Mouse (Mus musculus) embryonic facial prominence, embryonic 15.5 days (tissue): ENCODE data around the gene Cap2. TPM values are rescaled to one million over a fixed set of nuclear protein-coding genes. Genes with fewer than 3 reads are reported as not detected.

Experiments
- ATAC-seq: fragments of 200-750 bp; cut with Nextera tagmentation; 2 replicates; pipeline ENCODE4 v1.8.0; 2017; ENCODE audit warnings: low read depth, moderate TSS enrichment; ENCODE audit not compliant: insufficient number of reproducible peaks, low FRiP score, low TSS enrichment
- H3K27ac ChIP-seq: fragments of 300-500 bp; sonication (generic); replicated peaks from 2 replicates; pipeline ENCODE4 v1.5.1; 2015; ENCODE audit warnings: mild to moderate bottlenecking, inconsistent platforms
- H3K27me3 ChIP-seq: fragments of 300-500 bp; sonication (generic); 2 replicates; pipeline ENCODE4 v1.6.1; 2015; ENCODE audit warnings: inconsistent platforms
- H3K36me3 ChIP-seq: fragments of 300-500 bp; sonication (generic); 2 replicates; pipeline ENCODE4 v1.6.1; 2015; ENCODE audit warnings: mild to moderate bottlenecking, inconsistent platforms
- H3K4me1 ChIP-seq: fragments of 300-500 bp; sonication (generic); 2 replicates; pipeline ENCODE4 v1.6.1; 2015; ENCODE audit warnings: inconsistent platforms
- H3K4me2 ChIP-seq: fragments of 300-500 bp; sonication (generic); replicated peaks from 2 replicates; pipeline ENCODE4 v1.6.1; 2015; ENCODE audit warnings: mild to moderate bottlenecking, inconsistent platforms
- H3K4me3 ChIP-seq: fragments of 300-500 bp; sonication (generic); replicated peaks from 2 replicates; pipeline ENCODE4 v1.5.1; 2015; ENCODE audit warnings: mild to moderate bottlenecking, inconsistent platforms
- H3K9ac ChIP-seq: fragments of 300-500 bp; sonication (generic); 2 replicates; pipeline ENCODE4 v1.6.1; 2015; ENCODE audit warnings: inconsistent platforms
- H3K9me3 ChIP-seq: fragments of 300-500 bp; sonication (generic); replicated peaks from 2 replicates; pipeline ENCODE4 v1.6.1; 2016; ENCODE audit warnings: inconsistent platforms
- WGBS: fragments of 180-500 bp; shearing (Covaris S2); methylation state at CpG from one replicate; pipeline ENCODE4 v1.1.7; 2015; 5-methylcytosine and 5-hydroxymethylcytosine counted together
- polyA plus RNA-seq: library from polyadenylated mRNA; unstranded; fragments of >200 nt; fragmentation: Nextera tagmentation; extraction: Ambion mirVana; gene quantifications from 2 replicates; pipeline ENCODE4 v1.2.1, GENCODE M21; 2015

Cap2 gene
- polyA plus RNA-seq, 1 experiment from 2014 or later: 20.1 TPM

DNA sequence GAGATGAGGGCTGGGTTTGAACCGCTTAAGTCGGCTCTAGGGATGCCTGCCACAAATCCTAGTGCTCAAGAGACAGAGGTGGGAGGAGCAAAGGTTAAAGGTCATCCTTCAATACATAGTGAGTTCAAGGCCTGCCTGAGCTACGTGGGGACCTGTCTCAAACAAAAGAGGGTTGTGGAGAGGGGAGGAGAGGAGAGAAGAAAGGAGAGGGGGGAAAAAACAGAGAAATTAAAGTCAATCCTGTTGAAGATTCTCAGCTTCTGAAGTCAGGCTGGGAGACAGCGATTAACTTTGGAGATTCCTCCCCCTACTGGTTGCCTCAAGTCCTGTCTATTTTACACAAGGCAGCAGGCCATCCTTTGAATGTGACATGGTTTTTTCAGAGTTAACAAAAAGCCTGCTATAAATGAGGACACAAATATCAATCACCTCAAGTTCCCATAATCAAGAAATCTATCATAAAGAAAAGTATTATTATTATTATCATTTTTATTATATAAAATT is 161.9 kb downstream of the Cap2 start:
- H3K4me2 ChIP-seq: no peak overlapping the region
- H3K9ac ChIP-seq: no peak overlapping the region
- no peaks in the 10 kb centered on the region for H3K4me1 ChIP-seq
- no peak overlapping the region for H3K27ac ChIP-seq
- WGBS: 29% methylated on average over 4 of the region's 4 CpGs
- H3K27me3 ChIP-seq: no peaks in the 10 kb centered on the region; the same call in 1 of the 2 replicates
- H3K9me3 ChIP-seq: no peaks in the 10 kb centered on the region
- no peak for ATAC-seq
- no peaks in the 10 kb centered on the region for H3K36me3 ChIP-seq
- no peak overlapping the region for H3K4me3 ChIP-seq

DNA sequence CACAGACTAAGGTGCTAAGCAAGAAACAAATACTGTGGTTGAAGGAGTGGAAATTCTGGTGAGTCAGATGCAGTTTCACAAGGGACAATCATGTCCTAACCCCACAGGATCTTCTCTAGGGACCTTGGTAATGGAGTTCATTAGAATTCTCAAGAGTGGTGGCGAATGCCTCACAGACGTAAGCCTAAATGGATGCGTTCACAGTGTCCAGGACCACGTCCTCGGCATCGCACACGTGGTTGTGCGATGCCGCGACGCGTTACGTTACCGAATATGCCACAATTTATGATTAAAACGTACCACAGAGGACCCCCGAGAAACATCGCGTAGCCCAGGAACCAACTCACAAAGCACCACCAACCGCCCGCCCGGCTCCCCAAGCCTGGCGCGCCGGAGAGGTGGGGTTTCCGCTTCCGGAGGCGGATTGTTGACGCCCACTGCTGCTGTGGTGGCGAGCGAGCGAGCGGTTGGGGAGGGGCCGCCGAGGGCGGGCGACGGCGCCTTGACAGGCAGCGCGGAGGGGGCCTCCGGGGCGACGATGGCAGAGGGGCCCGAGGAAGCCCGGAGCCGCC is 167.5 kb downstream of the Cap2 start, which contains the start of gene Fam8a1:
Gene Fam8a1 (plus strand): TSS at position 475 of the 572 bp plus-strand sequence.
- H3K27ac ChIP-seq: peak within 1 kb of the TSS; percentile 65
- H3K27me3 ChIP-seq: no peaks in the 10 kb centered on the region; the same call in 1 of the 2 replicates
- peak within 1 kb of the TSS; percentile 73 for H3K9ac ChIP-seq
- H3K9me3 ChIP-seq: no peaks in the 10 kb centered on the region
- H3K4me3 ChIP-seq: peak within 1 kb of the TSS; percentile 60
- peak within 1 kb of the TSS; percentile 81 for H3K4me2 ChIP-seq
- ATAC-seq: peak; percentile 96
- H3K4me1 ChIP-seq: peaks cover 13% of the 10 kb centered on the region
- WGBS: 1% methylated on average over 36 of the region's 46 CpGs
- peaks cover 24% of the 10 kb centered on the region for H3K36me3 ChIP-seq

DNA sequence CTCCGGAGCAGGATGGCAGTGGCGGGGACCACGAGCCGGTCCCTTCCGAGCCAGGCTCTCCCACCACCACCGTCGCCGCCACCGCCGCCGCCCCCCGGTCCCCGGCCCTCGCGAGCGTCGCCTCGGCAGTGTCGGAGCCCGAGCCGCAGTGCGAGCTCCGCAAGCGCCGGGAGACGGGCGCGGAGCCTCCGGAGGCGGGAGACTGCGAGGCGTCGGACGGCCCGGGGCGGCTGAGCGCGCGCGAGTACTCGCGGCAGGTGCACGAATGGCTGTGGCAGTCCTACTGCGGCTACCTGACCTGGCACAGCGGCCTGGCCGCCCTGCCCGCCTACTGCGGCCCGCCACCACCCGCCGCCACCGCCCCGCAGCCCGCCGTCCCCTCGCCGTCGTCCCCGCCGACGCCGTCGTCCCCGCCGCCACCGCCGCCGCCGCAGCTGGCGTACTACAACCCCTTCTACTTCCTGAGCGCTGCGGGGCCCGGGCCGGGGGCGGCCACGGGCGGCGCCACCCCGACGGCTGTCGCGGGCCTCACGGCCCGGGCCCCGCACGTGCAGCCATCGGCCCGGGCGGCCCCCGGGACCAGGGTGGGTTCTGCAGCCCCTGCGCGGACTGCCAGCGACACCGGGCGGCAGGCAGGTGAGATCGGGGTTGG is 168.1 kb downstream of the Cap2 start:
- Histone ChIP-seq H3K9ac (peak overlapping the region; percentile 73), H3K27me3 (no peaks in the 10 kb centered on the region), H3K9me3 (no peaks in the 10 kb centered on the region), H3K4me1 (peaks cover 13% of the 10 kb centered on the region), H3K4me2 (peak overlapping the region; percentile 81), H3K4me3 (peak overlapping the region; percentile 60), H3K27ac (peak overlapping the region; percentile 41), H3K36me3 (peaks cover 26% of the 10 kb centered on the region)
- ATAC-seq: peak; percentile 71
- WGBS: under 1% methylated on average over 79 of the region's 96 CpGs

GRCm38 (mm10) chr13:46670514-46670913 is 168.9 kb downstream of the Cap2 start:
- H3K27ac ChIP-seq: no peak overlapping the region
- ATAC-seq: no peak
- H3K27me3 ChIP-seq: no peaks in the 10 kb centered on the region
- peak overlapping the region; percentile 60 for H3K4me3 ChIP-seq
- WGBS: 66% methylated on average over 9 of the region's 9 CpGs
- H3K4me1 ChIP-seq: peaks cover 13% of the 10 kb centered on the region
- peak overlapping the region; percentile 81 for H3K4me2 ChIP-seq
- H3K9me3 ChIP-seq: no peaks in the 10 kb centered on the region
- H3K9ac ChIP-seq: peak overlapping the region; percentile 73
- H3K36me3 ChIP-seq: peaks cover 29% of the 10 kb centered on the region

GRCm38 (mm10) chr13:46674601-46675000 is 173.0 kb downstream of the Cap2 start:
- Histone ChIP-seq H3K36me3 (peaks cover 44% of the 10 kb centered on the region), H3K4me3 (no peak overlapping the region), H3K27me3 (no peaks in the 10 kb centered on the region), H3K9ac (no peak overlapping the region), H3K9me3 (no peaks in the 10 kb centered on the region), H3K4me1 (peaks cover 10% of the 10 kb centered on the region), H3K27ac (no peak overlapping the region), H3K4me2 (no peak overlapping the region)
- ATAC-seq: no peak
- WGBS: 83% methylated on average over 2 of the region's 2 CpGs

DNA sequence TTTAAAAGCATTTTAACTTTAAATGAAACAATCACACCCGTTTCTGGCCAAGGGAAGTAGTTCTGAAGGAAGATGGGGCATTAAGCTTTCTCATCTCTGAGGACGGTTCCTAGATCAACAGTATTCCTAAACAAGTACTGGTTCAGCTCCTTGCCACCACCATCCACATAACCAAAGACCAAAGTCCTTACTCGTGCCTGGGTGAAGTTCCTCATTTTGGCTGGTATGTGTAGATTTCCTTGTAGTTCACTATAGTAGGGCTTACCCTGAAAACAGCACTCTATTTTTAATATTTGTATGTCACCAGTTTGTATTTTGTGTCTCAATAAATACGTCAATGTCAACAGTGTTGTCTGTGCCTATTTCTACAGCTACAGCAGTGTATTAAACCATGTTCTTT is 176.1 kb downstream of the Cap2 start:
- Histone ChIP-seq H3K27ac (no peak overlapping the region), H3K36me3 (peaks cover 46% of the 10 kb centered on the region), H3K4me1 (no peaks in the 10 kb centered on the region), H3K9ac (no peak overlapping the region), H3K4me3 (no peak overlapping the region), H3K27me3 (no peaks in the 10 kb centered on the region), H3K9me3 (no peaks in the 10 kb centered on the region), H3K4me2 (no peak overlapping the region)
- ATAC-seq: no peak
- WGBS: 86% methylated on average over 4 of the region's 4 CpGs

DNA sequence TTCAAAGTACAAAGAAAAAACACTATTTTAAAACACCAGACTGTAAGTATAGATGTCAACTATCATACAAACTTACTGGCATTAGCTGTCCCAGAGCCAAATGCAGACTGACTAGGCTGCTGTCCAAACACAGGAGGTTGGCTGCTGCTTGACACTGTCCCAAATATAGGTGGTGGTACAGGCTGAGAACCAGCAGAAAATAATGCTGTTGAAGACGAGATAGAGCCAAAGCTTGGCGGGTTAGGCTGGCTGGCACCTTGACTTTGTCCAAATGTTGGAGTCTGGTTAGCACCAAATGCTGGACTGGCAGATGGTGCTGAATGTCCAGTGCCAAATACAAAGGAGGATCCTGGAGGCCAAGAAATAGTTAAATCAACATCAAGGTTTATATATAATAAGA is 181.3 kb downstream of the Cap2 start:
- H3K4me3 ChIP-seq: no peak overlapping the region
- no peaks in the 10 kb centered on the region for H3K27me3 ChIP-seq
- 91% methylated on average over 2 of the region's 2 CpGs for WGBS
- no peak for ATAC-seq
- peaks cover 57% of the 10 kb centered on the region for H3K36me3 ChIP-seq
- no peak overlapping the region for H3K9ac ChIP-seq
- no peaks in the 10 kb centered on the region for H3K9me3 ChIP-seq
- no peak overlapping the region for H3K27ac ChIP-seq
- H3K4me1 ChIP-seq: no peaks in the 10 kb centered on the region
- H3K4me2 ChIP-seq: no peak overlapping the region

DNA sequence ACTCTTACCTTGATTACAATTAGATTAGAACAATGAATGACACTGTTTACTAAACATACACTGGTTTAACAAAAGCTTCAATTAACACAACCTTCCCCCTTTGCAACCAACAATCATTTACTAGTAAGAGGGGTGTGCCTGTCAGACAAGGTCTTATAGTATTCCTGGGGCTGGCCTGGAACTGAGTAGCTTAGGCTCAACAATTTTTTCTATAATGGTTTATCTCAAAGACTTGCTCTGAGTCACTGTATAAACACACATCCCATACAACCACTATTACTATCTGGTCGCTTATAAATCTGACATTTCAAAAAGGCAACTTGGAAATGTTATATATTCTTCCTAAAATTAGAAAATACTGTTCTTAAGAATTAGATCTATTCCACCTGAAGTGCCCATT is 181.7 kb downstream of the Cap2 start:
- no peak overlapping the region for H3K9ac ChIP-seq
- no peak overlapping the region for H3K4me2 ChIP-seq
- no peaks in the 10 kb centered on the region for H3K27me3 ChIP-seq
- H3K9me3 ChIP-seq: no peaks in the 10 kb centered on the region
- H3K36me3 ChIP-seq: peaks cover 53% of the 10 kb centered on the region
- ATAC-seq: no peak
- no peaks in the 10 kb centered on the region for H3K4me1 ChIP-seq
- no peak overlapping the region for H3K4me3 ChIP-seq
- no peak overlapping the region for H3K27ac ChIP-seq
- 88% methylated on average over 1 of the region's 1 CpGs for WGBS

- Histone ChIP-seq H3K9me3 (no peaks in the 10 kb centered on the region), H3K4me2 (no peak overlapping the region), H3K9ac (no peak overlapping the region), H3K27ac (no peak overlapping the region), H3K4me1 (no peaks in the 10 kb centered on the region), H3K36me3 (peaks cover 40% of the 10 kb centered on the region), H3K4me3 (no peak overlapping the region), H3K27me3 (no peaks in the 10 kb centered on the region)
- 84% methylated on average over 4 of the region's 4 CpGs for WGBS
- no peak for ATAC-seq
These were observed 189.1 kb downstream of the Cap2 start for GRCm38 (mm10) chr13:46690559-46691241.

DNA sequence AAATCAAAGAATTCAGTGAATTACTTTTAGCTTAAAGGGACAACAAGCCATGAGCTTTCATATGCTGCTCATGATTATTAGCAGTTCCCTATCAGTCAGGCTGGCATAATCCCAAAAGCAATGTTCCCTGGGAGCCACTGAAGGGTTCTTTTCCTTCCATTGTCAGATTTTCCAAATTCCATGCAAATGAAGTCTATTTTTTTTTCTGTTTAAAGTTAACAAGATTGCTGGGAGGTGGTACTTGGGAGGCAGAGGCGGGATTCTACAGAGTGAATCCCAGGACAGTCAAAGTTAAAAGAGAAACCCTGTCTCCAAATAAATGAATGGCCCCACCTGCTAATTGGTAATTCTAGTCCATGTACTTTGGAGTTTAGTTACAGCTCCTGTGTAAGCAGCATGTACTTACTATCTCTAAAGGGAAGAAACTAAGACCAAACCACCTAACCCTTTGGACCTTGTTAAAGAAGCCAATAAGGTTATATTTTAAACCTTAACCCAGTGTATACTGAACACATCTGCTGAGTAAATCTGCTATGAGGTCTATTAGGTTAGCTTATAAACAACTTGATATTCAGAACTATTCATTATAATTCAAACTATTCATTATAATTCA is 193.8 kb downstream of the Cap2 start:
- no peaks in the 10 kb centered on the region for H3K27me3 ChIP-seq
- H3K4me1 ChIP-seq: no peaks in the 10 kb centered on the region
- H3K4me2 ChIP-seq: no peak overlapping the region
- H3K9ac ChIP-seq: no peak overlapping the region
- no peak overlapping the region for H3K27ac ChIP-seq
- H3K9me3 ChIP-seq: no peaks in the 10 kb centered on the region
- no peak for ATAC-seq
- H3K36me3 ChIP-seq: peaks cover 29% of the 10 kb centered on the region
- no peak overlapping the region for H3K4me3 ChIP-seq
- 81% methylated on average over 1 of the region's 1 CpGs for WGBS

DNA sequence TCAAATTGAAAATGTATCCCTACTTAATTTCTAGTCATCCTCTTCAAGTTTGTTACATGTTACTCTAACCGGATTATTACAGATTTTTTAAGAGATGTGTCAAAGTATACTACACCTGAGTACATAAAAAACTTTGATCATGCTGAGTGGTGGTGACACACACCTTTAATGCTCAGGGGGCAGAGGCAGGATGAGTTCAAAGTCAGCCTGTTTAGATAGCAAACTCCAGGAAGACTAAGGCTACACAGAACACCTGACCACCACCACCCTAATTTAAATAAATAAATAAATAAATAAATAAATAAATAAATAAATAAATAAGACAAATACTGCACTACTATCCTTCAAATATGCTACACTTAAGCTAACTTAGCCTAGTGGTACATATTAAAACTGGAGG is 194.3 kb downstream of the Cap2 start:
- Histone ChIP-seq H3K4me2 (no peak overlapping the region), H3K36me3 (peaks cover 25% of the 10 kb centered on the region), H3K27me3 (no peaks in the 10 kb centered on the region), H3K9ac (no peak overlapping the region), H3K27ac (no peak overlapping the region), H3K4me1 (no peaks in the 10 kb centered on the region), H3K4me3 (no peak overlapping the region), H3K9me3 (no peaks in the 10 kb centered on the region)
- WGBS: 88% methylated on average over 1 of the region's 1 CpGs
- no peak for ATAC-seq
